Comparison of ENCODE assay signal across 8 mouse cellular contexts in genomic region chr5:117977501-117978158, GRCm38 (mm10). TPM values are rescaled to one million over a fixed set of nuclear protein-coding genes. Genes with fewer than 3 reads are reported as not detected.
DNase-seq lines count a peak whose midpoint lies in the region; ATAC-seq and TF ChIP-seq lines count a peak whose summit lies in the region.

No protein-coding gene starts in this region.

- peaks cover 4% of the 10 kb centered on the region for H3K27me3 ChIP-seq in C2C12 (ENCODE audit: control insufficient read depth, insufficient read depth, insufficient read length)
- no peaks in the 10 kb centered on the region for H3K27me3 ChIP-seq in hindbrain, embryonic 13.5 days
- H3K27me3 ChIP-seq in limb, embryonic 14.5 days (ENCODE audit: control insufficient read depth, insufficient read depth, low read length): no peaks in the 10 kb centered on the region

- peak overlapping the region; percentile 75 for H3K4me3 ChIP-seq in C2C12 (ENCODE audit: insufficient read depth, poor library complexity, severe bottlenecking)
- peak overlapping the region; percentile 99 for H3K4me3 ChIP-seq in hindbrain, embryonic 13.5 days
- H3K4me3 ChIP-seq in limb, embryonic 14.5 days (replicated peaks; ENCODE audit: low read length): peak overlapping the region; percentile 99

- H3K9me3 ChIP-seq in hindbrain, embryonic 13.5 days: no peaks in the 10 kb centered on the region
- no peaks in the 10 kb centered on the region for H3K9me3 ChIP-seq in limb, embryonic 14.5 days (ENCODE audit: control insufficient read depth, low read length)

- WGBS in hindbrain, embryonic 13.5 days: 9% methylated on average over 30 of the region's 30 CpGs
- WGBS in limb, embryonic 14.5 days: 16% methylated on average over 27 of the region's 30 CpGs

- DNase-seq in cerebellum, adult 18-20 months: peak; percentile 37 to 56
- DNase-seq in cerebellum, adult 11 months: no peak
- peak; percentile 51 for DNase-seq in embryo, embryonic 10 days (ENCODE audit: low spot score)
- peak; percentile 20 for DNase-seq in limb, embryonic 14.5 days (ENCODE audit: low spot score)
- peak; percentile 34 for DNase-seq in neural tube, embryonic 10.5 days (ENCODE audit: extremely low spot score, low spot score)

- H3K79me3 ChIP-seq in C2C12 (ENCODE audit: low read depth): no peaks in the 10 kb centered on the region

- TF ChIP-seq CTCF in C2C12 (IDR thresholded peaks at IDR 0.05; ENCODE audit: control insufficient read depth, insufficient read depth, insufficient read length): no peak

- H3K36me3 ChIP-seq in C2C12 (ENCODE audit: control insufficient read depth, insufficient read depth): no peaks in the 10 kb centered on the region
- peaks cover 31% of the 10 kb centered on the region for H3K36me3 ChIP-seq in hindbrain, embryonic 13.5 days
- peaks cover 30% of the 10 kb centered on the region for H3K36me3 ChIP-seq in limb, embryonic 14.5 days (ENCODE audit: control insufficient read depth, insufficient read depth, low read length)

- peak overlapping the region; percentile 94 for H3K27ac ChIP-seq in hindbrain, embryonic 13.5 days
- H3K27ac ChIP-seq in limb, embryonic 14.5 days (replicated peaks; ENCODE audit: low read depth, low read length): no peak overlapping the region; the same call in 1 of the 2 replicates

- no peak for ATAC-seq in hindbrain, embryonic 13.5 days (ENCODE audit: low FRiP score)
- no peak for ATAC-seq in limb, embryonic 14.5 days (ENCODE audit: low FRiP score, low read depth)
- ATAC-seq in erythroid progenitor cell, adult 5-6 weeks (replicated peaks; ENCODE audit: low FRiP score, poor library complexity, severe bottlenecking): no peak

- no peak for TF ChIP-seq POLR2A in limb, embryonic 14.5 days (IDR thresholded peaks at IDR 0.05; ENCODE audit: borderline replicate concordance, extremely low read depth, insufficient read depth, insufficient read length)

- H3K9ac ChIP-seq in hindbrain, embryonic 13.5 days: peak overlapping the region; percentile 99
- H3K9ac ChIP-seq in limb, embryonic 14.5 days (ENCODE audit: low read depth, low read length, severe bottlenecking): peak overlapping the region; percentile 92

- H3K79me2 ChIP-seq in C2C12 (ENCODE audit: control insufficient read depth, insufficient read depth): no peaks in the 10 kb centered on the region

- peak overlapping the region; percentile 45 for H3ac ChIP-seq in C2C12 (ENCODE audit: control insufficient read depth, insufficient read length, low read depth)

- H3K4me1 ChIP-seq in hindbrain, embryonic 13.5 days (replicated peaks): peaks cover 43% of the 10 kb centered on the region
- peaks cover 9% of the 10 kb centered on the region for H3K4me1 ChIP-seq in limb, embryonic 14.5 days (ENCODE audit: control insufficient read depth, insufficient read depth, low read length)

- H3K4me2 ChIP-seq in hindbrain, embryonic 13.5 days: peak overlapping the region; percentile 71
- peak overlapping the region; percentile 80 for H3K4me2 ChIP-seq in limb, embryonic 14.5 days (replicated peaks; ENCODE audit: low read depth, low read length, severe bottlenecking)

TF ChIP-seq in C2C12, 6 proteins besides CTCF, POLR2A, EP300 and RAD21:
- TF ChIP-seq CEBPB (IDR thresholded peaks at IDR 0.05; ENCODE audit: low read depth) (no peak), MYOD1 (IDR thresholded peaks at IDR 0.05; ENCODE audit: control insufficient read depth, insufficient read length, low read depth) (no peak), USF1 (IDR thresholded peaks at IDR 0.05; ENCODE audit: low read depth) (no peak), MAX (IDR thresholded peaks at IDR 0.05) (no peak), MYOG (IDR thresholded peaks at IDR 0.05; ENCODE audit: control insufficient read depth, extremely low read depth, insufficient read length) (no peak), FOSL1 (IDR thresholded peaks at IDR 0.05; ENCODE audit: insufficient read depth, low read length, poor library complexity, severe bottlenecking) (no peak)

RNA-seq across cellular contexts. Expression of gene Fbxo21, which starts 1.1 kb away (rescaled TPM):
- 16.0 TPM for polyA plus RNA-seq in C2C12 (2012; fragmentation: generic; extraction: Trizol)
- polyA plus RNA-seq in hindbrain, embryonic 13.5 days (2015; fragmentation: Nextera tagmentation; extraction: Ambion mirVana): 141 and 149 TPM in 2 replicates
- 52.5 and 67.0 TPM in 2 replicates for polyA plus RNA-seq in limb, embryonic 14.5 days (2012; rRNA removed)
- polyA plus RNA-seq in limb, embryonic 14.5 days (2014; fragmentation: Nextera tagmentation; extraction: Ambion mirVana): 44.2 and 56.4 TPM in 2 replicates
- 6.3 TPM in 1 of 2 replicates, not detected in the other for total RNA-seq in erythroid progenitor cell, adult 5-6 weeks (2015; ENCODE audit: low replicate concordance)
- 1.0 and 21.4 TPM in 2 replicates for total RNA-seq in erythroid progenitor cell, adult 5-6 weeks (2017; ENCODE audit: low replicate concordance)

RNA-seq across cellular contexts. Expression of gene Tesc, which starts 49.9 kb away (rescaled TPM):
- 0.06 TPM for polyA plus RNA-seq in C2C12 (2012; fragmentation: generic; extraction: Trizol)
- 1.6 and 2.0 TPM in 2 replicates for polyA plus RNA-seq in hindbrain, embryonic 13.5 days (2015; fragmentation: Nextera tagmentation; extraction: Ambion mirVana)
- polyA plus RNA-seq in limb, embryonic 14.5 days (2012; rRNA removed): 1.4 and 2.2 TPM in 2 replicates
- polyA plus RNA-seq in limb, embryonic 14.5 days (2014; fragmentation: Nextera tagmentation; extraction: Ambion mirVana): 5.2 and 8.6 TPM in 2 replicates
- not detected in 2 replicates for total RNA-seq in erythroid progenitor cell, adult 5-6 weeks (2015; ENCODE audit: low replicate concordance)
- total RNA-seq in erythroid progenitor cell, adult 5-6 weeks (2017; ENCODE audit: low replicate concordance): 0.64 TPM in 1 of 2 replicates, not detected in the other
